Mouse (Mus musculus): ENCODE measurements around the gene Tdrd12. TPM values are rescaled to one million over a fixed set of nuclear protein-coding genes. Genes with fewer than 3 reads are reported as not detected.

The Tdrd12 gene
- not detected for total RNA-seq (2023)

GRCm38 (mm10) chr7:35537562-35537961 lies at the start of gene Tdrd12:
TSS of gene Tdrd12 (minus strand) at chr7:35537745.

GRCm38 (mm10) chr7:35586055-35586905 lies 48.7 kb upstream of the Tdrd12 start, which contains the start of gene Ankrd27:
TSS of gene Ankrd27 (plus strand) at chr7:35586244.

GRCm38 (mm10) chr7:35585191-35586054 lies 47.9 kb upstream of the Tdrd12 start, which contains the start of gene Rgs9bp:
TSS of gene Rgs9bp (minus strand) at chr7:35585582.

GRCm38 (mm10) chr7:35556205-35556603 lies 18.7 kb upstream of the Tdrd12 start, which contains the start of gene Nudt19:
TSS of gene Nudt19 (minus strand) at chr7:35556304.

GRCm38 (mm10) chr7:35447996-35448846 lies 89.3 kb downstream of the Tdrd12 start, which contains the start of gene Slc7a9:
TSS of gene Slc7a9 (plus strand) at chr7:35448796.

Other genes starting within 250 kb of the Tdrd12 start
- 10 to 100 TPM in 1 of 2 experiments, 1 to 10 TPM in 1; 9.1 to 12.4 TPM for gene Gpatch1, start 219.3 kb downstream of the Tdrd12 start, total RNA-seq (2023)
- under 1 TPM; 0.16 to 0.21 TPM for gene Rhpn2, start 203.6 kb downstream of the Tdrd12 start, total RNA-seq (2023)
- 1 to 10 TPM; 4.9 to 6.7 TPM for gene Faap24, start 140.9 kb downstream of the Tdrd12 start, total RNA-seq (2023)
- gene Cep89, start 140.7 kb downstream of the Tdrd12 start, total RNA-seq (2023), result 1 to 10 TPM; 6.1 to 7.4 TPM
- not detected for gene Slc7a9, start 88.9 kb downstream of the Tdrd12 start, total RNA-seq (2023)
- 10 to 100 TPM; 12.9 to 13.7 TPM for gene Nudt19, start 18.6 kb upstream of the Tdrd12 start, total RNA-seq (2023)
- under 1 TPM in 1 of 2 experiments, not detected in 1; 0.06 TPM for gene Rgs9bp, start 47.8 kb upstream of the Tdrd12 start, total RNA-seq (2023)
- 10 to 100 TPM; 30.3 to 35.3 TPM for gene Ankrd27, start 48.5 kb upstream of the Tdrd12 start, total RNA-seq (2023)
- 10 to 100 TPM; 37.1 to 42.2 TPM for gene Pdcd5, start 109.8 kb upstream of the Tdrd12 start, total RNA-seq (2023)
- gene Dpy19l3, start 216.7 kb upstream of the Tdrd12 start, total RNA-seq (2023), result 10 to 100 TPM; 15.9 to 18.9 TPM

Measured in monocyte, adult 59 days (primary cell).